Mouse (Mus musculus): Measurements from ENCODE around the gene Wdr4.
"Not testable (repeated sequence)": the region's sequence is repeated elsewhere in the genome, so short reads cannot be mapped to it uniquely, and the experiment has no call there.

The Wdr4 gene

DNA sequence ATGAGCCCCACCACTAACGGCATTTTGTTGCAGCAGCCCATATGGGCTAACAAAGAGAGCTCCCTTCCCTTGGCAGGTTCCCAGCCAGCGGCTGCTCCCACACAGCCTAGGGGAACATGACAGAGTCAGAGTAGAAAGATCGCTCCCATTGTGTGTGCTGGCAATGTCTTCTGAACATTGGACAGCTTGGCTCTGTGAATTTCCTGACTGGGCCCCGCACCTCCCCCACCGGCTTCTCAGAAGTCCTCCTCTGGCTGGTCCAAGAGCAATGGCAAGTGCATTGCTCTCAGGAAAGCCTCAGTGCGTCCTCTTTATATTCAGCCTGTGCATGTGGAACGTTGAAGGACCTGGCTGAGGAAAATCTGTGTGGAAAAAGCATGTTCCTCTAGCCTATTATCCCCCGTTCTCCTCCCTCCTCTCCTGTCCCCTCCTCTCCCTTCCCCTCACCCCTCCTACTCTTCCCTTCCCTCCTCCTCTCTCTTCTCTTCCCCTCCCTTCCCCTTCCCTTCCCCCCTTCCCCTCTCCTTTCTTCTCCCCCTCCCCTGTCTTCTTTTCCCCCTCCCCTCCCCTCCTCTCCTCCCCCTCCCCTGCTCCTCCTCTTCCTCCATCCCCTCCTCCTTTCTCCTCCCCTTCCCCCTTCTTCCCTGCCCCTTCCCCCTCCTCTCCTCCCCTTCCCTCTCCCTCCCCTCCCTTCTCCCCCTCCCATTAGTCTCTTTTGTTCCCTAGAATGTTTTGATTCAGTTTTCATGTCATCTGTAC is 16.3 kb upstream of the Wdr4 start:
- no peak for DNase-seq

DNA sequence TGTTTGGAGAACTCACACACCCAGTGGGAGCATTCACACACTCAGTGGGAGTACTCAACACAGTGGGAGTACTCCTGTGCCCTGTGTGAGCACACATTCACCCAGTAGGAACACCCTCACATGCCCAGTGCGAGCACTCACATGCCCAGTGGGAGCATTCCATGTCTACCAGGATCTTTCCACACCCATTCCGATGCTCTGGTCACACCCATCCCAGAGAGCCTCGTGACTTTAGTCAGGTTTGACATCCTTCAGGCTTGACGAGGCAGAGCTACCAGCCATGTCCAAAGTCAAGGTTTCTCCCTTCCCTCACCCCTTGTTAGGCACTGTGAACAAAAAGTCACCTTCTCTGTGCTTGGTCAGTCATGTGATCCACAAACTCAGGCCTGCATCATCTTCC is 15.6 kb upstream of the Wdr4 start:
- DNase-seq: no peak

DNA sequence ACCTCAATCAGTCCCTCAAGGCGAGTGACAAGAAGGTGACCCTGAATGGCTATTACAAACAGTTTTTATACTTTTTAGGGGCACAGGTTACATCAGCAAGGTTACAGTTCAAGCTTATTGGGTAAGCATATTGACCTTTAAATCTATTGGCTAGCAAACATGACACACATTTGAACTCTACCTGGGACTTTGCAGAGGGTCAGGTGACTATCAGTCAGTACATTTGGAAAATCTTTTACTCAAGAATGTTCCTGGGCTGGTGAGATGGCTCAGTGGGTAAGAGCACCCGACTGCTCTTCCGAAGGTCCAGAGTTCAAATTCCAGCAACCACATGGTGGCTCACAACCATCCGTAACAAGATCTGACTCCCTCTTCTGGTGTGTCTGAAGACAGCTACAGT is 12.6 kb upstream of the Wdr4 start:
- DNase-seq: not testable (repeated sequence)

DNA sequence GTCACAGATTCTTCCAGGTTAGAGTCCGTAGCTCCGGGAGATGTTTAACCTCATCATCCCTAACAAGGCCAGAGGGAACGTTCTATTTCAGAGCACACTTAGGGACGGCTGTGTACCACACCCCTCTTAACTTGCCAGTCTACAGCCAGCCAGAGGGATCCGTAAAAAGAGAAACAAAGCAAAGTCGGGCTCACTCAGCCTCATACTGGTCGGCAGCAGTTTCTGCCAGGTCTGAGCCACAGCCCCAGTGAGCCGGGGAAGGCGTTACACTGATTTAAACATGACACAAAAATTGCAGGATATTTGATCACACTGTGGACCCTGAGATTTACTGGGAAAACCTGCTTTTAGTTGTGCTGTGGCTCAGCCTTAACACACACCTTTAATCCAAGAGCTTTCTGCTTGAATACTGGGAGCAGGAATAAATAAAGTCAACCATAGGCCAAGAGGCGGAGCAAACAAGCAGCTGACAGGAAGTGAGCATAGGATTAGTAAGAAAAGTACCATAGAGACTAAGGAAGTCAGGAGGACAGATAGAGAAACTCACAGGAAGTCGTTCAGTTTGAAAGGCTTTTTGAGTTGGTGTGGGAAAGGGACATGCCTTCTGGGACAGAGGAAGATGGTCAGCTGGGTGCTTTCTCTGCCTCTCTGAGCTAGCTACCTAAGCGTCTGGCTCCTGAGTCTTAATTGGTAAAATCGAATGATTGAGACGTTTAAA is 11.8 kb upstream of the Wdr4 start:
- no peak for DNase-seq

DNA sequence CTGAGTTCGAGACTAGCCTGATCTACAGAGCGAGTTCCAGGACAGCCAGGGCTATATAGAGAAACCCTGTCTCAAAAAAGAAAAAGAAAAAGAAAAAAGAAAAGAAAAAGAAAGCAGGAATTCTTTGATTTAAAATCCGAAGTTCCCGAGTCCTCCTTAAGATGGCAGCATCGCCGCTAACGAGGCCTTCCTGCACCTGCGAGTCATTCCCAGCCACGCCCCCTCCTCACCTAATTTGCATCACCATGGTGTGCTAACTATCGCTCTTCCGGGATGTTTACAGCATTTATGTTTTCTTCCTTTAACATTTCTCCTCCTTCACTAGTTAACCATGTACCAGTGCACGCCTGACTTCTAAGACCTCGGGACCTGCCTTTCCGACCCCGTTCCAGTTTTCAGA is 9.5 kb upstream of the Wdr4 start:
- no peak for DNase-seq

DNA sequence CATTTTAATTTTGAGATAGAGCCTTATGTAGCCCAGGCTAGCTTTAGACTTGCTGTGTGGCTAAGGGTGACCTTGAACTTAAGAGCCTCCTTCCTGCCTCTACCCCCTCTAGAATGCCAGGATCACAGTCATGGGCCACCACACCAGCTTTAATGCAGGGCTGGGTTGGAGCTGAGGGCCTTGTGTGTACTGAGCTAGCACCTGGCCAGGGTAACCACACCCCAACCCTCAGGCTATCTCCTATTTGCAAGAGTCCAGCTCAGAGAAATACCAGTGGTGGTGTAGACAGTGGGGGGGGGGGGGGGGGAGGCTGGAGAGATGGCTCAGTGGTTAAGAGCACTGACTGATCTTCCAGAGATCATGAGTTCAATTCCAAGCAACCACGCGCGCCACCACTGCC is 6.0 kb upstream of the Wdr4 start:
- DNase-seq: no peak

DNA sequence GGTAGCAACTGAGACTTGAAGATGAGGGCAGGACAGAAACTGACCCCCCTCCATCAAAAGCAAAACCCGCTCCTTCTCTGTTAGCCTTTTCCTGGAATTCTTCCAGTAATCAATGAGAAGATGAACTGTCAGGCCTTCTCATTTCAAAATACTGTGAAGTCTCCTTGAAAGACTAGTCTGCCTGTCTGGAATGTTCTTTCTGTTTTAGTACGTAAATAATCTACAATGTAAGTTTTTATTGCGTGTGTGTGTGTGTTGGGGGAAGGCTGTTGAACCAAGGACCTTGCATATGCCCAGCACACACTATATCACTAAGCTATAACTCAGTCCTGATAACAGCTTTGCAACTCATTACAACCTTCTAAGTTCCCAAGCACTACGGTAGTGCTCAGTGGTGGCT is 5.3 kb upstream of the Wdr4 start:
- DNase-seq: no peak

DNA sequence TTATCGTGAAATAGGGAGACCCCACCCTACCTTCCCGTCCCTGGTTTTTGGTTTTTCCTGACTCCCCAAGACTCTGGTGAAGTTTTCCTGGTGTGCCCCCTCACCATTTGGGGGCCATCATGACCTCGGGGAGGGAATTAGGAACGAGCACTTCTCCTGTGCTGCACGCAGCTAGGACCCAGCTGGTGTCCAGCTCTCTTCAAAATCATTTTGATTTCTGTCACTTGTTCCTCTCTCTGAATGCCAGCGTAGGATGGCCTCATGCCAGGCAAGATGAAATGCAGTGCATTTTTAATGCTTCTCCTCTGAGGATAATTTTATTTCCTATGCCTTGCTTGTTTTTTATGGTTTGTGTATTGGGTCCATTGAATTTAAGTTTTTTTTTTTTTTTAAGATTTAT is 2.2 kb upstream of the Wdr4 start:
- no peak for DNase-seq

DNA sequence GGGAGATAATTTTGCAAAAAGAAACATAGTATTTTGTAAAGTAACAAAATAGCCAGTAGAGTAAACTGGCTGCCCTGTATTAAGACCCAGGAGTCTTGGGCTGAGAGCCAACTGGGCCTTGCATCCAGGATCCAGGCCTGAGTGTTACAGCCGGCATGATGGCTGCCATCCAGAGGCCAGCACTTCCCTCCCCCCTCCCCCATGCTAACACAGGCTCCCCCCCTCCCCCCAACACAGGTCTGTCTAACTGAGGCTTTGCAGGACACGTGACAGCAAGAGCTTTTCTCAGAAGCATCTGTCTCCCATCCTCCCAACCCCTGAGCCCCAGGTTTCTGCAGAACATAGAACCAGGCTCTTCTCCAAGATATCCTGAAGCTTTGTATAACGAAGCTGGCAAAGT is 1.1 kb upstream of the Wdr4 start:
- DNase-seq: no peak

DNA sequence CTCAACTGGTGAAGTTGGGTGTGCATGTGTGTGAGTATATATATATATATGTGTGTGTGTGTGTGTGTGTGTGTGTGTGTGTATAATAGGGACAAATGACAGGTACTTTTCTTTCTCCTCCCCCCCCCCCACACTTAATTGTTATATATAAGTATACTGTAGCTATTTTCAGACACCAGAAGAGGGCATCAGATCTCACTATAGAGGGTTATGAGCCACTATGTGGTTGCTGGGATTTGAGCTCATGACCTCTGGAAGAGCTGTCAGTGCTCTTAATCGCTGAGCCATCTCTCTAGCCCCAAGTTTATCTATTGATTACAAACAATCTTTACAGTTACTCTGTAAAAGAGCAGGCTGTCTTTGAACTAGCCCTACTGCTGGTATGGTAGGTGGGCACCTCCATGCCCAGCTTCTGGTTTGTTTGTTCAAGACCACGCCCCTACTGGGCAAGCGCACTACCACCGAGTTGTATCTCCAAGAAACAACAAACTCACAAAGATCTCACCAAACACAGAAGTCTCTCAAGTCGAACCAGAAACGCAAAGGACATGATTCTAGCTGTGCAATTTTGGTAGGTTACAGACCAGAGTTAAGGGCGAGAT is 335 bp downstream of the Wdr4 start:
- DNase-seq: no peak

DNA sequence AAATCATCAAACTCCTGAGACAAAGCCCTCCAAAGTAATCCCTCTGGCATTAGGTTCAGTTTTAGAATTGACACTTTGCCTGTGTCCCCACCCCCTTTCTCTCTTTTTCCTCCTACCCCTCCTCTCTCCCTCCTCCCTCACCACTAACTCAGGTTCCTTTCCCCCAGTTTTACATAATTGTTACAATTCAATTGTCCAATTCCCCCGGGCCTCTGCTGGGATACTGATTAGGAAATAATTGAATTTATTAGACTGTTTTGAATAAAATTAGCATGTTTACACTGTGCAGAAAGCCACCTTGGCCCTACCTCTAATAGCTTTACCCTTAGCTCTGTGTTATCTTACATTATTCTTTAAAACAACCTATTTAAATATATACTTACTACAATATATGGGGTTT is 5.1 kb downstream of the Wdr4 start:
- DNase-seq: no peak

DNA sequence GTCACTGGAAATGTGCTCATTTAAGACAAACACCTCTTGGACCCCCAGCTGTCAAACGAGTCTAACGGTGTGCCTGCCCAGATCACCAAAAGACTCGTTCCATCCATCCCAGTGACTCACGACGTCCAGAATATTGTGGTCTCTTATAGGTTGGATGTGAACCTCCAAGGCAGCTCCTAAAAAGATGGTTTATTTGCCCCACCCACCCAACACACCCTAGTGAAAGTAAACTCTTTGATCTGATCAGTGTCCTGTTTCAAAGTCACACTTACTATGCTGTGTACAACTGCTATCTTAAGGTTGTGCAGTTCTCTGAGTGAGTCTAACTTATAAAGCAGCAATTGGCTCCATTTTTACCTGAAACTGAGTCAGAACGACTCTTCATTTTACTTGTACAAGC is 7.2 kb downstream of the Wdr4 start:
- DNase-seq: no peak

DNA sequence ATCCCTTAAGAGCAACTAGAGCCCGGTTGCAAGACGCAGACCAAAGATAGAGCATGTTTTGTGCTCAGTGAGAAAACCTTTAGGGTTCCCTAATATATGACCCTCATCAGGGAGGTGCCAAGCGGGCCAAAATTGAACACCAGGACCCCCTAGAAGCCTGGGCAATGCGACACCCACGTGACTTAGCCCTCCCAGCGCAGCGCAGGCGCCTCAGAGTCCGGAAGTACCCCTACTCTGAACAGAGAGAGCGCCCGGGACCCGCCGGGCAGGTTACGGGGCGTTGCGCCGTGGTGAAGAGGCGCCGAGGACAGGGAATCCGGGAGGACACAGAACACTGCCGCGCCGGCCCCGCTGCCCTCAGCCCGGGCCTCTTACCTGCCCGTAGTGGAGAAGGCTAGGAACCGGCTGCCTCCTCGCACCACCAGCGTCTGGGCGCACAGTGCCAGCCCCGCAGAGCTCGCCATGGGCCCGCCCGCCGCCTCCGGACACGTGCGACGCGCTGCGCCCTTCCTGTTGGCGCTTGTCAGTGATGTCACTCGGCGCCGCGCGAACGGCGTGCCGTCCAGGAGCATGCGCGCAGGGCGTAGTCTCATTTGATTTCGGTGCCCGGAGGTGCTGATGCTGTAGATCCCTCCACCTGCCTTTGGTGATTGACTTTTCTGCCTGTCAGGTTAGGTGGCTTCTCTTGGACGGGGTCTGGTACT is 7.8 kb downstream of the Wdr4 start:
- DNase-seq: peak; percentile 74 to 76

DNA sequence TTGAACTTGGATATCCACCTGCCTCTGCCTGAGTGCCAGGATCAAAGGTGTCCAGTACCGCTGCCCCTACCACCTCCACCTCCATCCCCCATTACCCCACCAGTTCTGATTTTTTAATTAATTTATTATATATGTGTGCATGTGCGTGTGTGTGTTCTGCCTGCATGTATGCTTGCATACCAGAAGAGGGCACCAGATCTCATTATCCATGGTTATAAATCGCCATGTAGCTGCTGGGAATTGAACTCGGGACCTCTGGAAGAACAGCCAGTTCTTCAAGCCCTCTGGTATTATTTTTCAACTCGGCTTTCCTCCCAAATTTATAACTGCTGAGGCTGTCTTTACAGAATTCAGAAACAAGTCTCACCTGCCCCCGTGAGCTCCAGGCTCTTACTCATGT is 8.8 kb downstream of the Wdr4 start:
- no peak for DNase-seq

DNA sequence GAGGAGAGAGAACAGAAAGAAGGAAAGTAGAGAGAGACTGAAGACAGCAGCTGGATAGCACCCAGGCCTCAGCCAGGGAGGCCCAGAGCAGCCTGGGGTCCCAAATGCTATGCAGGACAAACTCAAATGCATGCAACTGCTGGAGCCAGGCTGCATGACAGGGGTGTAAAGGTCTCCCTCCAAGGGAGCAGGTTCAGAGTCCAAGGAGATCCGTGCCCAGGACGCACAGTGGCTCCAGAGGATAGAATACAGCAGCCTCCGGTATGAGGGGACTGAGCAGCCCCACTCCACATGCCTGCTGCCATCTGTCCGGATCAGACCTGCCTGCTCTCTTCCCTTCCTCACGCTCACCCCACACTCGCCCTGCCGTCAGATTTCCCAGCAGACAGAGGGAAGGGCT is 13.5 kb downstream of the Wdr4 start:
- no peak for DNase-seq

DNA sequence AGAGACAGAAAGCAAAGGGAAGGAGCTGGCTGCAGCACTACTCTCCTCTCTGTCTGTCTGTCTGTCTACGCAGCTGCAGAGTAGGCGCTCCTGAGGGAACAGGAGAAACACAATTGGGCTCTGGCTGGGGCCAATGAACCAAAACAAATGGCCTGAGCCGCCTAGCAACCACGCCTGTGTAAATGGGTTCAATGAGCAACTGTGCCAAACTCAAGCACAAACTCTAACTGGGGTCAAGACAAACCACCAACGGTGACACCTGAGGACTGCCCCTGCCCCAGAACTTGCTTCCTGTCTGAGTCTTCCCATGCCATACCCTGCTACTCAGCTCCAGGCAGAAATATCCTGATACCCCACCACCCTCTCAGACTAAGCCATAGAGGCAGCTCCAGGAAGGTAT is 14.8 kb downstream of the Wdr4 start:
- DNase-seq: no peak

DNA sequence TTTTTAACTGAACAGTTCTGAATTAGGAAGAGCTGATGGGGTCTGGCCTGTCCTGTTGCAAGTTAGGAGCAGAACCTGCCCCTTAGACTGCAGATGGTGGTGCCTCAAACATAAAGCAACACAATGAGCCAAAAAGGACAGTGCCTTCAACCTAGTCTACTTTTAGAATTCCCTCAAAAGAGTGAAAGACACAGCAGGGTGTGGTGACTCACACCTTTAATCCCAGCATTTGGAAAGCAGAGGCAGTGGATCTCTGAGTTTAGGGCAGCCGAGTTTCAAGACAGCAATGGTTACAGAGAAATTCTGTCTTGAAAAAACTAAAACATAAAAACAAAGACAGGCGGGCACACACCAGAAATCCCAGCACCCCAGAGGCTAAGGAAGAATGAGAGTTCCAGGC is 15.8 kb downstream of the Wdr4 start:
- DNase-seq: no peak

DNA sequence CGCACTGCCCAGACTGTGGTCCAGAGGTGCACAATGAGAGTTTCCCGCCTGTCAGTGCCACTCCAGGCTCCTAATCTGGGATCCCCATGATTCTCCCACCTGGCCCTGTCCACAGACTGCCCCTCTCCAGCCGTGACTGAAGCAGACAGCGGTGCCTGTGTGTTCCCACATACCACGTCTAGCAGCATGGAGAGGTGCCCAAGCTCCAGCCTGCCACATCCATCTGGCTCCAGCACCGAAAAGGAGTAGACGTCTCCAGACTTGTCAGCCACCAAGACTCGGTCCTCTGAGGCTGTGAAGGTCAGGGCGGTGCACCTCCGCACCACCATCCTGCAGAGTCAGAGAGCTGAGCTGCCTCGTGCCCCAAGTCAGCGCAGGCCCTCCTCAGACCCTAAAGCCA is 16.4 kb downstream of the Wdr4 start:
- no peak for DNase-seq

DNA sequence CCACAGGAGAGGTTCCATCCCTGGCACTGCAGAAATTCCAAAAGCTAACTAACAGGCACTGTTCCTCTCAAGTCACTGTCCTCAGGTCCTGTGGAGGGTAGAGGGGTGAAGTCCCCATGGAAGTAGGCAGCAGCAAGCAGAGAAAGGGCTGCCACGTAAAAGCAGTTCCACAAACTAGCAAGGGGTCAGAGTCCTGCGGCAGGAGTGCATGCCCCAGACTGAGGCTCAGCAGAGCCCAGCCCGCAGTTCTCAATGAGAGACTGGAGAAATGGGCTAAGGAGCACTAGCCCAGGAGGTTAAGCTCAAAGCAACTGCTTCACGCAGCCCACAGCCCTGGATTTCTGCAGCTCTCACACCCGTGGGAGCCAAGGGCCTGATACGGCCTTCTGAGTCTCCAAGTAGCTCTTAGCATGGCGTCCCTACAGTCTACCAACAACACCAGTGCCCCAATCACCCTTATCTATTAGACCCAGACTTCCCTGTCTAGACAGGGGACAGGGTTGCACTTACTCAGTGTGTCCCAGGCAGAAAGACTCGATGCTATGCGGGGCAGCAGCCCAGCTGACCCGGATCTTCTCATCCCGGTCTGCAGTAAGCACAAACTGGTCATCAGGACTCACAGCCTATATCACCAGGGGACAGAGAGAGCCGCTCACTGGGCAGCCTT is 17.4 kb downstream of the Wdr4 start:
- no peak for DNase-seq

DNA sequence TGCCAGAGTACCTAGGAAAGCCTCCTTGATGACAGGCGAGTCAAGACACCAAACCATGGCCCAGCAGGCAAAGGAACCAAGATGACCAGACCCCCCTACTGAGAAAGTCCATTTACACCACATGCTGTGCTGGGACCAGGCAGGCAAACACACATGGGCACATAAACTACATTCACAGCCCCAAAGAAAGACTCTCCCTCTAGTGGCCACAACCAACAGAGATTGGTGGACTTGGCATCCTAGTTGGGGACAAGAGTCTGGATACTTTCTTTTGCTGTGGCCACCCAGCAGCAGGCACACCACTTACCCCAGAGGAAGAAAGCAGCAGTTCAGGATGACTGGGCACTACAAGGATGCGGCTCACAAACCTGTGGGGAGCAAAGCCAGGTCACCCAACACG is 18.9 kb downstream of the Wdr4 start:
- DNase-seq: no peak

DNA sequence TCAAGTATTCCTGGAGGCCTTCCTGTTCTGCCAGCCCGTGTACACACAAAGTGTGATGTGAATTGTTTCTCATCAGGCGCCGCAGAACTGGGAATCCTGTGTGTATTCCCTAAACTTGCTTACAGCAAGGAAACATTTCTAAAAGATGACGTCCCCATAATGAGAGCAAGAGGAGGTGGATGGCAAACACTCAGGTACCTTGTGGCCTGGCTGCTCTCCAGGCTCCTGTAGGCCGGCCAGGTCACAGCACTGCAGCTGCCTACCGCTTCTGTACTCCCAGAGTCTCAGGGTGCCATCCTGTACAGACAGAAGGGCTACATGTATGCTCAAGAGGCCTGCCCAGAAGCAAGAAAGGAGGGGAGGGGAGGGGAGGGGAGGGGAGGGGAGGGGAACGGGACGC is 19.4 kb downstream of the Wdr4 start:
- no peak for DNase-seq

DNA sequence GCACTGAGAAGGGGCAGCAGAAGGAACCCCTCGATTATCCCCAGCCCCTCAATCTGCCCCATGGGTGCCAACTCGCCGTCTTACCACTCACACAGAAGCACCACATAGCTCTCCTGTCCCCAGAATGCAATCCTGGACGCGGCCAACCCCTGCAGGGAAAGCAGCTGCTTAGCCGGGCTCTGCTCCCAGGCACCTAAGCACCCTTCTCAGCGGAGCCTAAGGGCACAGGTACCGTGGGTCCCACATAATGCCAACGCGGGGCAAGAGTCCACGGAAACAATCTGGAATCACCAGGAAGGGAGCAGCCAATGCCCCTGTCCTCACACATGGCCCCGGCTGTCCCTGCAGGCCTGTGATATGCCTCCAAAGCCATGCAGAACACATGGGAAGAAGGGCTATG is 20.1 kb downstream of the Wdr4 start:
- DNase-seq: no peak

DNA sequence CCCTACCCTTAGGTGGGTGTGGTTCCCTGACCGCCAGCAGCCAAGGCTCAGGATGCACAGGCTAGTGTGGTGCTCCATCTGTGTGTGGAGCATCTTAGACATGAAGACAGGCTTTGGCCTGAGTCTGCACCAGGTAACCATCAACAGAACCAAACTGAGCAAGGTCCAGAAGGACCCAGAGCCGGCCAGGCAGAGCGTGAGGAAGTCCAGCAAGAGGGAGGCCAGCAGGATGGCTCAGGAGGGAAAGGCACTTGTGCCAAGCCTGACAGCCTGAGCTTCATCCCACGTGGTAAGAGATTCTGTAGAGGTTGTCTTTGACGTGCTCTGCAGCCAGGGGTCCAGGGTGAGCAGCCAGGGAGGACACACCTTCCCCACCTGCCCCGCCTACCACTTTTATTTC is 22.1 kb downstream of the Wdr4 start:
- DNase-seq: no peak

All from spleen, adult 18-20 months (tissue).